ENCODE assay signal across 25 mouse cellular contexts in the genomic region with DNA sequence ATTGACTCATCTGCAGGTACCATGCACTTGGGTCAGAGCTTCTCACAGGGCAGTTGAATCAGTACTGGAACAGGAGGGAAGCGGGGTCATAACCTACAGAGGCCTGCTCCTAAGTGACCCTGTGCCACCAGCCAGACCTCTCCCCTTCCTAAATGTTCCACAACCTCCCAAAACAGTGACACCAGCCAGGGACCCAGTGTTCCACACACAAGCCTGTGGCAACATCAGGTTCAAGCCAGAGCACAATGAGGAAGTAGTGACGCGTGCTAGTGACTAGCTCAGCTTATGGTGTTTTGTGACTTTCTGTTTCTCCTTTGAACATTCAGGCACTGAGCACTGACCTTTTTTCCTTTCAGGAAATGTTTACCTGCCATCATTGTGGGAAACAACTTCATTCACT. TPM values are rescaled to one million over a fixed set of nuclear protein-coding genes. Genes with fewer than 3 reads are reported as not detected.
DNase-seq lines count a peak whose midpoint lies in the region; ATAC-seq and TF ChIP-seq lines count a peak whose summit lies in the region.
"Had no signal": no experiment of that assay in that cellular context is flagged by ENCODE, and none has a peak within 500 bp of the region (broad histone marks: within the 10 kb centered on the region; RNA-seq: fewer than 3 reads in every experiment).

No protein-coding gene starts in this region.

- no peaks in the 10 kb centered on the region for H3K9me3 ChIP-seq in hindbrain, embryonic 14.5 days (ENCODE audit: control insufficient read depth, low read length)
- H3K9me3 ChIP-seq: forebrain, embryonic 13.5 days; heart, embryonic 13.5 days; liver, embryonic 12.5 days; lung, embryonic 15.5 days; midbrain, embryonic 10.5 days had no signal

- no peak overlapping the region for H3K9ac ChIP-seq in hindbrain, embryonic 14.5 days
- H3K9ac ChIP-seq: forebrain, embryonic 13.5 days; heart, embryonic 13.5 days; liver, embryonic 12.5 days; lung, embryonic 15.5 days had no signal

- no peak overlapping the region for H3K4me2 ChIP-seq in hindbrain, embryonic 14.5 days (replicated peaks)
- H3K4me2 ChIP-seq: forebrain, embryonic 13.5 days; heart, embryonic 13.5 days; liver, embryonic 12.5 days; lung, embryonic 15.5 days had no signal

- peak; percentile 14 to 58 for DNase-seq in heart, adult 18-20 months
- DNase-seq in heart, postnatal 14 days, result no peak
- DNase-seq in lung, postnatal 10 days, result peak; percentile 5
- DNase-seq in lung, adult 2 months, result no peak
- peak; percentile 36 for DNase-seq in lung, postnatal 36 days
- peak; percentile 16 for DNase-seq in splenic B cell, adult 2 months (ENCODE audit: low read depth, low spot score)
- DNase-seq in hindbrain, embryonic 14.5 days (ENCODE audit: low spot score), result no peak
- no peak for DNase-seq in frontal cortex, postnatal 10 days (ENCODE audit: low spot score in 2 of 2)
- DNase-seq: adrenal gland, postnatal 10 days; cerebellum, postnatal 14 days; gastrocnemius, postnatal 14 days; kidney, adult 8-10 months; kidney, postnatal 25 days; right cerebral cortex, adult 18-20 months; thymus, postnatal 25 days had no signal

- no peak for TF ChIP-seq CTCF in lung, adult 2 months (IDR thresholded peaks at IDR 0.05; ENCODE audit: insufficient read depth, low read length)

- intact Hi-C loops in heart, postnatal 14 days (cut with DNase I), result no loop called here

- no peak overlapping the region for H3K4me3 ChIP-seq in lung, adult 2 months (replicated peaks; ENCODE audit: extremely low read depth, low read depth, low read length)
- H3K4me3 ChIP-seq in hindbrain, embryonic 14.5 days (replicated peaks; ENCODE audit: low read length), result no peak overlapping the region
- H3K4me3 ChIP-seq: erythroblast, embryonic 14.5 days; forebrain, embryonic 13.5 days; heart, embryonic 13.5 days; liver, embryonic 12.5 days; lung, embryonic 15.5 days; midbrain, embryonic 10.5 days had no signal

- 87% methylated on average over 3 of the region's 3 CpGs for WGBS in lung, adult 2 months
- 95% methylated on average over 3 of the region's 3 CpGs for WGBS in hindbrain, embryonic 14.5 days

- no peak for TF ChIP-seq POLR2A in lung, adult 2 months (IDR thresholded peaks at IDR 0.05; ENCODE audit: borderline replicate concordance, extremely low read depth, low read depth, low read length)

- no peak overlapping the region for H3K27ac ChIP-seq in hindbrain, embryonic 14.5 days
- H3K27ac ChIP-seq: forebrain, embryonic 13.5 days; heart, embryonic 13.5 days; liver, embryonic 12.5 days; lung, embryonic 15.5 days; midbrain, embryonic 10.5 days had no signal

- no peaks in the 10 kb centered on the region for H3K27me3 ChIP-seq in splenic B cell, adult 2 months (ENCODE audit: control insufficient read depth, insufficient read depth, low read length, poor library complexity, severe bottlenecking)
- H3K27me3 ChIP-seq in hindbrain, embryonic 14.5 days (ENCODE audit: control insufficient read depth, insufficient read depth, low read length), result no peaks in the 10 kb centered on the region
- H3K27me3 ChIP-seq: forebrain, embryonic 13.5 days; heart, embryonic 13.5 days; liver, embryonic 12.5 days; lung, embryonic 15.5 days had no signal

- no peaks in the 10 kb centered on the region for H3K4me1 ChIP-seq in lung, adult 2 months (ENCODE audit: control insufficient read depth, insufficient read depth, low read length)
- no peaks in the 10 kb centered on the region for H3K4me1 ChIP-seq in hindbrain, embryonic 14.5 days (replicated peaks; ENCODE audit: control insufficient read depth, insufficient read depth, low read length)
- H3K4me1 ChIP-seq: forebrain, embryonic 13.5 days; heart, embryonic 13.5 days; lung, embryonic 15.5 days; midbrain, embryonic 10.5 days had no signal

- peaks cover 7% of the 10 kb centered on the region for H3K36me3 ChIP-seq in splenic B cell, adult 2 months (ENCODE audit: control insufficient read depth, insufficient read depth, low read length, poor library complexity, severe bottlenecking)
- peaks cover 73% of the 10 kb centered on the region for H3K36me3 ChIP-seq in hindbrain, embryonic 14.5 days (replicated peaks; ENCODE audit: control insufficient read depth, insufficient read depth)

- no peak for ATAC-seq in hindbrain, embryonic 14.5 days (ENCODE audit: low FRiP score)
- ATAC-seq: forebrain, embryonic 13.5 days; liver, embryonic 12.5 days had no signal

RNA-seq across cellular contexts. Expression of gene Zfp512, which starts 15.6 kb away (rescaled TPM):
- 10 to 100 TPM; 22.9 to 23.1 TPM for total RNA-seq in heart, adult 18-20 months (2021)
- total RNA-seq in heart, postnatal 14 days (2021), result 10 to 100 TPM; 19.9 to 20.5 TPM
- 8.3 and 14.4 TPM in 2 replicates for polyA plus RNA-seq in lung, adult 2 months (2012; rRNA removed)
- polyA plus RNA-seq in hindbrain, embryonic 14.5 days (2014; fragmentation: Nextera tagmentation; extraction: Ambion mirVana), result 98.4 and 108 TPM in 2 replicates

RNA-seq across cellular contexts. Expression of gene 4930548H24Rik, which starts 17.7 kb away (rescaled TPM):
- not detected for total RNA-seq in heart, adult 18-20 months (2021)
- under 1 TPM in 1 of 2 experiments, not detected in 1; 0.22 TPM for total RNA-seq in heart, postnatal 14 days (2021)
- polyA plus RNA-seq in lung, adult 2 months (2012; rRNA removed), result not detected in 2 replicates
- not detected in 2 replicates for polyA plus RNA-seq in hindbrain, embryonic 14.5 days (2014; fragmentation: Nextera tagmentation; extraction: Ambion mirVana)
- total RNA-seq: gastrocnemius, postnatal 14 days had no signal
- polyA plus RNA-seq: embryonic facial prominence, embryonic 11.5 days; erythroblast, embryonic 14.5 days; heart, embryonic 13.5 days; hindbrain, embryonic 11.5 days; intestine, embryonic 14.5 days; liver, embryonic 12.5 days; lung, embryonic 15.5 days; midbrain, embryonic 10.5 days; neural tube, embryonic 11.5 days had no signal

RNA-seq across cellular contexts. Expression of gene Gpn1, which starts 26.7 kb away (rescaled TPM):
- total RNA-seq in heart, adult 18-20 months (2021), result 10 to 100 TPM; 25.4 to 26.0 TPM
- total RNA-seq in heart, postnatal 14 days (2021), result 10 to 100 TPM; 20.0 to 20.9 TPM
- 10.8 and 14.1 TPM in 2 replicates for polyA plus RNA-seq in lung, adult 2 months (2012; rRNA removed)
- polyA plus RNA-seq in hindbrain, embryonic 14.5 days (2014; fragmentation: Nextera tagmentation; extraction: Ambion mirVana), result 67.8 and 75.2 TPM in 2 replicates

RNA-seq across cellular contexts. Expression of gene Slc4a1ap, which starts 59.0 kb away (rescaled TPM):
- total RNA-seq in heart, adult 18-20 months (2021), result 10 to 100 TPM; 20.8 to 21.7 TPM
- total RNA-seq in heart, postnatal 14 days (2021), result 10 to 100 TPM; 21.4 to 21.9 TPM
- polyA plus RNA-seq in lung, adult 2 months (2012; rRNA removed), result 13.4 and 15.8 TPM in 2 replicates
- polyA plus RNA-seq in hindbrain, embryonic 14.5 days (2014; fragmentation: Nextera tagmentation; extraction: Ambion mirVana), result 27.0 and 31.8 TPM in 2 replicates

RNA-seq across cellular contexts. Expression of gene Supt7l, which starts 59.8 kb away (rescaled TPM):
- 10 to 100 TPM; 13.0 to 13.9 TPM for total RNA-seq in heart, adult 18-20 months (2021)
- total RNA-seq in heart, postnatal 14 days (2021), result 10 to 100 TPM; 13.9 to 14.0 TPM
- 10.9 and 13.3 TPM in 2 replicates for polyA plus RNA-seq in lung, adult 2 months (2012; rRNA removed)
- 13.3 and 18.3 TPM in 2 replicates for polyA plus RNA-seq in hindbrain, embryonic 14.5 days (2014; fragmentation: Nextera tagmentation; extraction: Ambion mirVana)

Comparison
In these comparisons a context has a peak if more than half of its experiments do, and no peak if none do; other contexts are left out.
1. DNase-seq: peak in heart, adult 18-20 months (2 of 2), lung, postnatal 10 days (single experiment), lung, postnatal 36 days (single experiment) and splenic B cell, adult 2 months (single experiment); none in heart, postnatal 14 days (0 of 2), lung, adult 2 months (single experiment), hindbrain, embryonic 14.5 days (single experiment) and frontal cortex, postnatal 10 days (0 of 2).